Mouse (Mus musculus): ENCODE measurements around the gene Sarm1.

Sarm1 gene

GRCm38 (mm10) chr11:78427655-78428054, 69.9 kb downstream of the Sarm1 start:
- Histone ChIP-seq H3K36me3 (ENCODE audit: insufficient read depth, low read length) (no peaks in the 10 kb centered on the region), H3K4me3 (replicated peaks; ENCODE audit: low read length) (no peak overlapping the region), H3K9me3 (ENCODE audit: low read length) (no peaks in the 10 kb centered on the region), H3K4me1 (replicated peaks; ENCODE audit: low read depth, low read length) (peaks cover 63% of the 10 kb centered on the region), H3K27me3 (ENCODE audit: insufficient read depth, low read length) (peaks cover 5% of the 10 kb centered on the region; the same call in 1 of the 2 replicates)
- no peak for TF ChIP-seq POU5F1 (IDR thresholded peaks at IDR 0.05; ENCODE audit: borderline replicate concordance, low read length)
- TF ChIP-seq CTCF (conservative IDR thresholded peaks at IDR 0.05; ENCODE audit: low read length) = no peak
- no peak for TF ChIP-seq NANOG (IDR thresholded peaks at IDR 0.05; ENCODE audit: borderline replicate concordance, low read length)

DNA sequence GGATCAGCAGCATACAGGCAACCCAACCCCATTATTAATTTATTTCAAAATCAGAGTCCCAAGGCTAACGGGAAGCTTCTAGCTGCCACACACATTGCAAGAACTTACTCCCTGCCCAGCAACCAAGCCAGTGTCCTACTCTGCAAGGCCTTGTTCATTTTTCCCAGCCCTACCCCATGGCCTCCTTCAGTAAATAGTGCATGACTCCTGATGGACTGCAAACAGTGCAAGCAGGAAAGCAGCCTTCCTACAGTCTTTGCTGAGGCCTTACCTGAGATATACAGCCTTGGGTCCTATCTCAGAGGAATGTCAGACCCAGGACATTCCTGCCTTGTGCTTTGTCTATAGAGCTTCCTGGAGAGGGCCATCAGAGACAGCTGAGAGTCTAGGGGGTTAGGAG, 72.0 kb downstream of the Sarm1 start:
- peaks cover 5% of the 10 kb centered on the region; the same call in 1 of the 2 replicates for H3K27me3 ChIP-seq (ENCODE audit: insufficient read depth, low read length)
- H3K4me1 ChIP-seq (replicated peaks; ENCODE audit: low read depth, low read length) = peaks cover 71% of the 10 kb centered on the region
- H3K4me3 ChIP-seq (replicated peaks; ENCODE audit: low read length) = no peak overlapping the region
- no peak for TF ChIP-seq POU5F1 (IDR thresholded peaks at IDR 0.05; ENCODE audit: borderline replicate concordance, low read length)
- no peak for TF ChIP-seq NANOG (IDR thresholded peaks at IDR 0.05; ENCODE audit: borderline replicate concordance, low read length)
- no peak for TF ChIP-seq CTCF (conservative IDR thresholded peaks at IDR 0.05; ENCODE audit: low read length)
- H3K36me3 ChIP-seq (ENCODE audit: insufficient read depth, low read length) = no peaks in the 10 kb centered on the region
- H3K9me3 ChIP-seq (ENCODE audit: low read length) = no peaks in the 10 kb centered on the region

DNA sequence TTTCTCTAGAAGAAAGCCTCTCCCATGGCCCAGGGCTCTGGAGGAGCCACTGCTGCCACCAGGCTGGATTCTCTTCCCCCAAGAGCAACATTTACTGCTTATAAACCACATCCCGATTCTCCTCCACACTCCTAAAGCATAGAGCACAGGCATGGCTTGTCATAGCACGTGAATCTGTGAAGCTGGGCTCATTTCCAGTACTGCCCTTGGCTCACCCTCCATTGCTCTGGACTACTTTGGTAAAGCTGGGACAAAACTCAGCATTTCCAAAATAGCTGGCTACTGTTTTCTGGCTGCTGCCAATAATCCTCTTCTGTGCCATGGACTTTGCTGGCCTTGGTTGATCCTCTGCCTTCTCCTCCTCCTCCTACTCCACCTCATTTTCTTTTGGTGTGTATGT, 73.2 kb downstream of the Sarm1 start:
- Histone ChIP-seq H3K4me1 (replicated peaks; ENCODE audit: low read depth, low read length) (peaks cover 75% of the 10 kb centered on the region), H3K36me3 (ENCODE audit: insufficient read depth, low read length) (no peaks in the 10 kb centered on the region), H3K9me3 (ENCODE audit: low read length) (no peaks in the 10 kb centered on the region), H3K4me3 (replicated peaks; ENCODE audit: low read length) (no peak overlapping the region), H3K27me3 (ENCODE audit: insufficient read depth, low read length) (peaks cover 5% of the 10 kb centered on the region; the same call in 1 of the 2 replicates)
- TF ChIP-seq CTCF (conservative IDR thresholded peaks at IDR 0.05; ENCODE audit: low read length) = no peak
- TF ChIP-seq NANOG (IDR thresholded peaks at IDR 0.05; ENCODE audit: borderline replicate concordance, low read length) = no peak
